Mouse (Mus musculus) forebrain, embryonic 14.5 days (tissue): ENCODE measurements at regions not wholly inside any gene's neighbourhood (a gene's known extent, or its start where the extent isn't known, plus 50 kb on each side); places are given as distances from the start of the nearest gene placed in this dataset.

Experiments
- ATAC-seq: fragments of 200-750 bp; cut with Nextera tagmentation; 2 replicates; pipeline ENCODE4 v1.8.0; 2017; ENCODE audit warnings: mild to moderate bottlenecking, moderate library complexity
- DNase-seq: peaks from one replicate; pipeline ENCODE4 v3.0.0-alpha.2; 2015; ENCODE audit warnings: low spot score
- H3K27ac ChIP-seq: fragments of 300-500 bp; sonication (generic); 2 replicates; pipeline ENCODE4 v1.5.1; 2014; ENCODE audit warnings: low read depth, mild to moderate bottlenecking, control low read depth, low read length, moderate library complexity
- H3K27me3 ChIP-seq: fragments of 300-500 bp; sonication (generic); replicated peaks from 2 replicates; pipeline ENCODE4 v1.6.1; 2014; ENCODE audit warnings: low read length, control low read depth, mixed read lengths; ENCODE audit not compliant: control insufficient read depth, insufficient read depth
- H3K36me3 ChIP-seq: fragments of 300-500 bp; sonication (generic); 2 replicates; pipeline ENCODE4 v1.6.1; 2014; ENCODE audit warnings: low read length, control low read depth; ENCODE audit not compliant: control insufficient read depth, insufficient read depth
- H3K4me1 ChIP-seq: fragments of 300-500 bp; sonication (generic); 2 replicates; pipeline ENCODE4 v1.6.1; 2014; ENCODE audit warnings: antibody characterized with exemption, low read length, control low read depth; ENCODE audit not compliant: control insufficient read depth, insufficient read depth
- H3K4me2 ChIP-seq: fragments of 300-500 bp; sonication (generic); 2 replicates; pipeline ENCODE4 v1.6.1; 2014; ENCODE audit warnings: mild to moderate bottlenecking, control low read depth, low read length
- H3K4me3 ChIP-seq: fragments of 300-500 bp; sonication (generic); 2 replicates; pipeline ENCODE4 v1.5.1; 2014; ENCODE audit warnings: low read depth, low read length, control low read depth
- H3K9ac ChIP-seq: fragments of 300-500 bp; sonication (generic); 2 replicates; pipeline ENCODE4 v1.6.1; 2014; ENCODE audit warnings: mild to moderate bottlenecking, low read length, control low read depth, moderate library complexity
- H3K9me3 ChIP-seq: fragments of 300-500 bp; sonication (generic); replicated peaks from 2 replicates; pipeline ENCODE4 v1.6.1; 2016; ENCODE audit warnings: low read length, control low read depth, mixed read lengths; ENCODE audit not compliant: control insufficient read depth
- WGBS: fragments of 180-500 bp; shearing (Covaris S2); extraction: QIAGEN DNeasy Blood & Tissue Kit; methylation state at CpG from one replicate; pipeline ENCODE4 v1.1.7; 2014; 5-methylcytosine and 5-hydroxymethylcytosine counted together

DNA sequence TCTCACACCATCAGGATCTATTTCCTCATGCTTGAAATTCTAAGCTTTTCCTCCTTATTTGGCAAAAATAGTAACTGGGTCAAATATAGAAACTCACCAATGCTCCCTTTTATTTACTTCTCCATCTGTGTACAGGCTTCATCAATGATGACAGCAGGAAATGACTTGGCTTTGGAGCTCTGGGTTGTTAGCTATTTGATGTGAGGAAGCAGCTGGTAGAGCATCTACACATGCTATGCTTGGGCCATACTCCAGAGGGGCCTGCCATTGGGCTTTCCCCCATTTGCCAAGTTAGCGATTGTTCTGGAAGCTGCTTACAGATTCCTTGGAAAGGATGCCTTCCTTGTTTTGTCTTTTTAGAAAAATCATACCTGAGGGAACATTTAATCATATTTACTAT, 181.5 kb upstream of the F9 start:
- 95% methylated on average over 1 of the region's 1 CpGs for WGBS
- Histone ChIP-seq H3K27ac (no peak overlapping the region), H3K36me3 (no peaks in the 10 kb centered on the region), H3K4me2 (no peak overlapping the region), H3K4me3 (no peak overlapping the region), H3K9ac (no peak overlapping the region), H3K9me3 (no peaks in the 10 kb centered on the region), H3K4me1 (no peaks in the 10 kb centered on the region), H3K27me3 (no peaks in the 10 kb centered on the region)
- peak; percentile 0 for DNase-seq
- no peak for ATAC-seq
